Mouse (Mus musculus) cortical plate, adult 2 months (tissue): ENCODE data around the gene Tubb5.

Experiments
- CTCF ChIP-seq: fragments of 200-500 bp; IDR thresholded peaks from 2 replicates; pipeline ENCODE4 v1.5.1; 2011; ENCODE audit warnings: mild to moderate bottlenecking, control low read depth, low read length; ENCODE audit not compliant: insufficient read depth; ENCODE audit errors: extremely low read depth
- POLR2A ChIP-seq: fragments of 200-500 bp; IDR thresholded peaks from 2 replicates; pipeline ENCODE4 v1.6.1; 2011; ENCODE audit warnings: mild to moderate bottlenecking, low read length, control low read depth; ENCODE audit not compliant: insufficient read depth; ENCODE audit errors: extremely low read depth

DNA sequence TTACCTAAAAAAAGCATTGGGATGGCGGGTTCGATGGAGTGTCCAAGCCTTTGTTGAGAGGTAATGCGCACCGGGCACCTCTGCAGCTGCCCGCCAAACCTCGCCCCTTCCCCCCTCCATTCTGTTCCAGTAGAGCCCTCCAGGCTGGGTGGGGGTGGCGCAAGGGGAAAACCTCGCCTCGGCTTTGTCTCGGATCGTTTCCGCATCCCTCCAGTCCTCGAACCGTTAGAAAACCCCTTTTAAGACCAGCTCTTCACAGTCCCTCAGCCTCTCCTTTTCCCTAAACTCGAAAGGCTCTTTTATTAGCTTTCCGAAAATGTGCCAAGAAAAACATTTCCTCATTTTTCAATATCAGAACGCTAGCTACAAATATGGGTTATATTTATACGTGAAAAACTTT is 619 bp downstream of the Tubb5 start:
- TF ChIP-seq POLR2A (no peak), CTCF (no peak)
